Mouse (Mus musculus) forebrain, embryonic 13.5 days (tissue): ENCODE measurements around the gene Mamld1. TPM values are rescaled to one million over a fixed set of nuclear protein-coding genes. Genes with fewer than 3 reads are reported as not detected.

ENCODE experiments used
- ATAC-seq: fragments of 200-750 bp; cut with Nextera tagmentation; 2 replicates; pipeline ENCODE4 v1.8.0; 2017
- H3K27ac ChIP-seq: fragments of 300-500 bp; sonication (generic); 2 replicates; pipeline ENCODE4 v1.5.1; 2015; ENCODE audit warnings: inconsistent platforms, mild to moderate bottlenecking, moderate library complexity
- H3K27me3 ChIP-seq: fragments of 300-500 bp; sonication (generic); 2 replicates; pipeline ENCODE4 v1.6.1; 2015; ENCODE audit warnings: mild to moderate bottlenecking, inconsistent platforms
- H3K36me3 ChIP-seq: fragments of 300-500 bp; sonication (generic); 2 replicates; pipeline ENCODE4 v1.6.1; 2015; ENCODE audit warnings: mild to moderate bottlenecking, inconsistent platforms; ENCODE audit not compliant: poor library complexity, severe bottlenecking
- H3K4me1 ChIP-seq: fragments of 300-500 bp; sonication (generic); 2 replicates; pipeline ENCODE4 v1.6.1; 2015; ENCODE audit warnings: inconsistent platforms
- H3K4me2 ChIP-seq: fragments of 300-500 bp; sonication (generic); 2 replicates; pipeline ENCODE4 v1.6.1; 2015; ENCODE audit warnings: inconsistent platforms, mild to moderate bottlenecking, moderate library complexity
- H3K4me3 ChIP-seq: fragments of 300-500 bp; sonication (generic); 2 replicates; pipeline ENCODE4 v1.5.1; 2015; ENCODE audit warnings: mild to moderate bottlenecking, inconsistent platforms
- H3K9ac ChIP-seq: fragments of 300-500 bp; sonication (generic); 2 replicates; pipeline ENCODE4 v1.6.1; 2015; ENCODE audit warnings: mild to moderate bottlenecking, inconsistent platforms
- H3K9me3 ChIP-seq: fragments of 300-500 bp; sonication (generic); replicated peaks from 2 replicates; pipeline ENCODE4 v1.6.1; 2016; ENCODE audit warnings: inconsistent platforms
- WGBS: fragments of 180-500 bp; shearing (Covaris S2); methylation state at CpG from one replicate; pipeline ENCODE4 v1.1.7; 2015; 5-methylcytosine and 5-hydroxymethylcytosine counted together
- polyA plus RNA-seq: library from polyadenylated mRNA; unstranded; fragments of >200 nt; fragmentation: Nextera tagmentation; extraction: Ambion mirVana; gene quantifications from 2 replicates; pipeline ENCODE4 v1.2.1, GENCODE M21; 2015

The Mamld1 gene
- polyA plus RNA-seq, 1 experiment from 2014 or later = 6.4 TPM

GRCm38 (mm10) chrX:71181526-71181925, 131.5 kb downstream of the Mamld1 start:
- no peak overlapping the region for H3K9ac ChIP-seq
- H3K36me3 ChIP-seq = no peaks in the 10 kb centered on the region
- H3K4me1 ChIP-seq = no peaks in the 10 kb centered on the region
- H3K9me3 ChIP-seq = no peaks in the 10 kb centered on the region
- H3K27ac ChIP-seq = no peak overlapping the region
- no peaks in the 10 kb centered on the region for H3K27me3 ChIP-seq
- H3K4me2 ChIP-seq = no peak overlapping the region
- ATAC-seq = 0 out of 2 replicates have a peak, but pooled peaks have one; percentile 38
- 62% methylated on average over 3 of the region's 3 CpGs for WGBS
- H3K4me3 ChIP-seq = no peak overlapping the region

- no peak overlapping the region for H3K4me3 ChIP-seq
- H3K4me1 ChIP-seq = no peaks in the 10 kb centered on the region
- H3K27me3 ChIP-seq = no peaks in the 10 kb centered on the region
- H3K9ac ChIP-seq = no peak overlapping the region
- no peak overlapping the region for H3K4me2 ChIP-seq
- 89% methylated on average over 4 of the region's 4 CpGs for WGBS
- ATAC-seq = no peak
- no peaks in the 10 kb centered on the region for H3K9me3 ChIP-seq
- no peaks in the 10 kb centered on the region for H3K36me3 ChIP-seq
- H3K27ac ChIP-seq = no peak overlapping the region
These were observed 133.6 kb downstream of the Mamld1 start for GRCm38 (mm10) chrX:71183671-71184070.

DNA sequence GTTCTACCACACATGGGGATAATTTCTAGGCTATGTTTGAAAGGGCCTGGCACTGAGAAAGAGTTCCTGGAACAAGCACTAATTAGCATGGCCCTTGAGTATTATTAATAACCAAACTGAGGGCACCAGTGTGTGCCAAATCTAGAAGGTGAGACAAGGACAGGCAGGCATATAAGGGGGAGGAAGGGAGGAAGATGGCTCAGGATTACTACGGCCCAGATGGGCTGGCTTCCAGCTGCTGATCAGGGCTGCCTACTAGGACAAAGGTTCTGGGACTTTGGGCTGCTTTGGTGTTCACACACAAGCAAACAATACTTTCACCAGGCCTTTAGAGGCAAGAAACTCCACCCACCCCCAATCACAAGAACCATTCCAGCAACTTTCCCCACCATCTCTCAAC, 136.3 kb downstream of the Mamld1 start:
- no peaks in the 10 kb centered on the region for H3K27me3 ChIP-seq
- H3K9me3 ChIP-seq = no peaks in the 10 kb centered on the region
- H3K9ac ChIP-seq = no peak overlapping the region
- no peak overlapping the region for H3K4me2 ChIP-seq
- H3K4me3 ChIP-seq = no peak overlapping the region
- H3K36me3 ChIP-seq = no peaks in the 10 kb centered on the region
- no peak for ATAC-seq
- no peak overlapping the region for H3K27ac ChIP-seq
- no peaks in the 10 kb centered on the region for H3K4me1 ChIP-seq
- WGBS = 64% methylated on average over 1 of the region's 1 CpGs

DNA sequence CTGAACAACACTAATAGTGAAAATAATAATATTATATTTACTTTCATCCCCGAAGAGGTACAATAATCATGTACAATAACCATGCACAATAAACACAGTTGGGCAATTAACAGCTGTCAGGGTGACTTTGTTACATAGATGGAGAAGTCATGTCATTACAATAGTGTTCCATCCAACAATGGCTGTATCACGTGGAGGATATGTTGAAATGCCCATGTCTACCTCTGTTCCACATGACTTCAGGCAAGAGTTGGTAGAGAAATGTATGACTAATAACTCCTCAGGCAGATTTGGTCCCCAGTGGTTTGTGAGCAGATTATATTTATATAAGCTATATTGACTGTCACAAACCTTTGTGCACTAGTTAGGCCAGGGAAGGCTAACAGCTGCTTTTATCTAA, 154.7 kb downstream of the Mamld1 start:
- 66% methylated on average over 2 of the region's 2 CpGs for WGBS
- H3K36me3 ChIP-seq = no peaks in the 10 kb centered on the region
- H3K9me3 ChIP-seq = no peaks in the 10 kb centered on the region
- no peak overlapping the region for H3K9ac ChIP-seq
- ATAC-seq = no peak
- no peaks in the 10 kb centered on the region for H3K27me3 ChIP-seq
- no peak overlapping the region for H3K4me3 ChIP-seq
- no peaks in the 10 kb centered on the region for H3K4me1 ChIP-seq
- no peak overlapping the region for H3K4me2 ChIP-seq
- no peak overlapping the region for H3K27ac ChIP-seq

Other genes with a start within 250 kb of the Mamld1 start
- 5.4 and 6.0 TPM in 2 replicates for gene Mtm1, start 160.5 kb downstream of the Mamld1 start, polyA plus RNA-seq